Mouse (Mus musculus) midbrain, embryonic 14.5 days (tissue): ENCODE data around the gene Epyc. TPM values are rescaled to one million over a fixed set of nuclear protein-coding genes. Genes with fewer than 3 reads are reported as not detected.

Source experiments
- ATAC-seq: fragments of 200-750 bp; cut with Nextera tagmentation; 2 replicates; pipeline ENCODE4 v1.8.0; 2017; ENCODE audit warnings: moderate number of reproducible peaks, moderate library complexity; ENCODE audit not compliant: low FRiP score, low TSS enrichment
- DNase-seq: peaks from one replicate; pipeline ENCODE4 v3.0.0-alpha.2; 2015
- H3K27ac ChIP-seq: fragments of 300-500 bp; sonication (generic); replicated peaks from 2 replicates; pipeline ENCODE4 v1.5.1; 2014; ENCODE audit warnings: mild to moderate bottlenecking, low read depth, low read length, moderate library complexity
- H3K27me3 ChIP-seq: fragments of 300-500 bp; sonication (generic); 2 replicates; pipeline ENCODE4 v1.6.1; 2014; ENCODE audit warnings: low read length, control low read depth, mixed read lengths; ENCODE audit not compliant: control insufficient read depth, insufficient read depth
- H3K36me3 ChIP-seq: fragments of 300-500 bp; sonication (generic); 2 replicates; pipeline ENCODE4 v1.6.1; 2014; ENCODE audit warnings: low read length, control low read depth; ENCODE audit not compliant: control insufficient read depth, insufficient read depth
- H3K4me1 ChIP-seq: fragments of 300-500 bp; sonication (generic); 2 replicates; pipeline ENCODE4 v1.6.1; 2014; ENCODE audit warnings: mild to moderate bottlenecking, antibody characterized with exemption, low read length, control low read depth; ENCODE audit not compliant: control insufficient read depth, insufficient read depth
- H3K4me2 ChIP-seq: fragments of 300-500 bp; sonication (generic); 2 replicates; pipeline ENCODE4 v1.6.1; 2014; ENCODE audit warnings: mild to moderate bottlenecking, low read length, moderate library complexity
- H3K4me3 ChIP-seq: fragments of 300-500 bp; sonication (generic); replicated peaks from 2 replicates; pipeline ENCODE4 v1.5.1; 2014; ENCODE audit warnings: low read depth, low read length
- H3K9ac ChIP-seq: fragments of 300-500 bp; sonication (generic); replicated peaks from 2 replicates; pipeline ENCODE4 v1.6.1; 2014; ENCODE audit warnings: mild to moderate bottlenecking, low read length, moderate library complexity
- H3K9me3 ChIP-seq: fragments of 300-500 bp; sonication (generic); 2 replicates; pipeline ENCODE4 v1.6.1; 2016; ENCODE audit warnings: low read length, control low read depth, mixed read lengths; ENCODE audit not compliant: control insufficient read depth
- WGBS: fragments of 180-500 bp; shearing (Covaris S2); extraction: QIAGEN DNeasy Blood & Tissue Kit; methylation state at CpG from one replicate; pipeline ENCODE4 v1.1.7; 2014; 5-methylcytosine and 5-hydroxymethylcytosine counted together
- polyA plus RNA-seq: library from polyadenylated mRNA; unstranded; fragments of >200 nt; fragmentation: Nextera tagmentation; extraction: Ambion mirVana; gene quantifications from 2 replicates; pipeline ENCODE4 v1.2.1, GENCODE M21; 2014

The Epyc gene
- 0.16 TPM in 1 of 2 replicates, not detected in the other for polyA plus RNA-seq

DNA sequence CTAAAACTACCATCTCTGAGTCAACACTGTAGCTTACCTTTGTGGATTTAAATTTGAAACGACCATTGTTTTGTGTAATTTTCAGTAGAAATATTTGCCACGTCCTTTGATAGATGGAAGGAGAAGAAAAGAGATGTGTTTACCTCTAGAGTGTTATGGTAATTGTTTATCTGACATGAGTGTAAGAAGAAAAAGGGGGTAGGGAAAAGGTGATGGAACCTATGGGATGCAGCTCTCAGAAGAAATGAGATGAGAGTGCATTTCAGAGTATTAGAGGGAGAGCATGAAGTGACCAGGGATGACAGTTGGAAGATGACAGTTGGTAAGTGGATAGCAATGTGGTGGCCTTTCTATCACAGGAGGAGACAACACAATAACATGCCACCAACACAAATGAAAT is at the start of gene Epyc:
TSS of gene Epyc (plus strand) at position 301 of the 400 bp plus-strand sequence.
- no peak within 1 kb of the TSS for H3K4me2 ChIP-seq
- no peak within 1 kb of the TSS for H3K9ac ChIP-seq
- no peaks in the 10 kb centered on the region for H3K4me1 ChIP-seq
- H3K9me3 ChIP-seq = no peaks in the 10 kb centered on the region
- WGBS = 83% methylated on average over 2 of the region's 2 CpGs
- ATAC-seq = no peak
- no peaks in the 10 kb centered on the region for H3K27me3 ChIP-seq
- no peak within 1 kb of the TSS for H3K4me3 ChIP-seq
- no peak within 1 kb of the TSS for H3K27ac ChIP-seq
- no peak for DNase-seq
- H3K36me3 ChIP-seq = no peaks in the 10 kb centered on the region

DNA sequence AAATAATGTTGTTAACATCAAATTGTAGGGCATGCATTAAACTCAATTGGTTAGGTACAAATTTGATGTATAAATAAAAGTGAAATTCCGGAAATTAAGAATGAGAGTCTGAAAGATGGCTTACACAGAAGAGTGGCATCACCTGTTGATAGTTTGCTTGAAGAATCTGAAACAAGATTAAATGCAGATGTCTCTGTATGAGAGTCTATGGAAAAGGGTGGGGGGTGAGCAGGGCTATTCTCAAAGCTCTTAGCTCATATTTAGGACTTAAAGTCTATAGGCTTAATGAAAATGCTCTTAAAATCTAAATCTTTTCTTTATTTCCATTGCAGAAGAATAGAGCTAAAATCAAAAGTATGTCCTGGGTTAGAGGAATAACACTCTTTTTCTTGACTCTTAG is 48.2 kb upstream of the Epyc start:
- 91% methylated on average over 1 of the region's 1 CpGs for WGBS
- ATAC-seq (no peak), DNase-seq (no peak)
- Histone ChIP-seq H3K4me3 (no peak overlapping the region), H3K9me3 (no peaks in the 10 kb centered on the region), H3K9ac (no peak overlapping the region), H3K4me2 (no peak overlapping the region), H3K27ac (no peak overlapping the region), H3K27me3 (no peaks in the 10 kb centered on the region), H3K4me1 (no peaks in the 10 kb centered on the region), H3K36me3 (no peaks in the 10 kb centered on the region)

DNA sequence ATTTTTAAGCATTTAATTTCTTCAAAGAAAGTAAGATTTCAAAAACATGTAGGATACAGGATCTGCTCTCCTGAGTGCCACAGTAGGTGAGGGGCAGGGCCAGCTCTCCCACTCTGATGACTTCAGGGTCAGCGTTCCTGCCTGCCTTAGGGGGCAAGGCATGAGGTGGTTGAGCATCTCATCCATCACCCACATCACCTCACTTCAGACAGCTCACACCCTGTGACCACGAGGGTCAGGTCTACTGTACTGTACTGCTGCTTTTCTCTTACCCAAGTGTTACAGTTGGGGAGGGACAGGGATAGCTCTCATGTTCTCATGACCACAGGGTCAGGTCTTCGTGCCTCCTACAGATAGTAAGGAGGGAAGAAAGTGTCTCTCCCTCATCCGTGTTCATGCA is 42.1 kb upstream of the Epyc start:
- no peak overlapping the region for H3K27ac ChIP-seq
- no peak for DNase-seq
- WGBS = 85% methylated on average over 4 of the region's 4 CpGs
- H3K4me3 ChIP-seq = no peak overlapping the region
- ATAC-seq = no peak
- no peaks in the 10 kb centered on the region for H3K27me3 ChIP-seq
- H3K9me3 ChIP-seq = no peaks in the 10 kb centered on the region
- H3K36me3 ChIP-seq = no peaks in the 10 kb centered on the region
- no peak overlapping the region for H3K9ac ChIP-seq
- H3K4me1 ChIP-seq = no peaks in the 10 kb centered on the region
- H3K4me2 ChIP-seq = no peak overlapping the region

DNA sequence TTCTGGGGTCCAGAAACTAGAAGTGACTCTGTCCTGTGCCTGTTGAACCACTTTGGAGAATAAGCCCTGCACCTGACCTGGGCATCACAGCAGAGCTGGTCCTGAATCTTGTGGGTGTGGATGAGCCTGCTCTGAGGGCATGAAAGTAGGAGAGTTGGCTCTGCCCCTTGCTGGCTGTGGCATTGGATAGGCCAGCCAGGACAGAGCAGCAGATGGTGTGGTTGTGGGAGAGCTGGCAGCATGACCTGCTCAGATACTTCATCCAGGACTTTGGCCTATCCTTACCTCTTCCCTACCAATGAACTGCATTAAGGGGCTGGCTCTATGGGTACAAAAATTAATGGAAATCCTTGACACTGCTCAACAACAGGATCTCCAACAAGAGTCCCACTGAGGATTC is 40.6 kb upstream of the Epyc start:
- DNase-seq (no peak), ATAC-seq (no peak)
- Histone ChIP-seq H3K36me3 (no peaks in the 10 kb centered on the region), H3K4me2 (no peak overlapping the region), H3K27me3 (no peaks in the 10 kb centered on the region), H3K27ac (no peak overlapping the region), H3K9me3 (no peaks in the 10 kb centered on the region), H3K9ac (no peak overlapping the region), H3K4me3 (no peak overlapping the region), H3K4me1 (no peaks in the 10 kb centered on the region)

DNA sequence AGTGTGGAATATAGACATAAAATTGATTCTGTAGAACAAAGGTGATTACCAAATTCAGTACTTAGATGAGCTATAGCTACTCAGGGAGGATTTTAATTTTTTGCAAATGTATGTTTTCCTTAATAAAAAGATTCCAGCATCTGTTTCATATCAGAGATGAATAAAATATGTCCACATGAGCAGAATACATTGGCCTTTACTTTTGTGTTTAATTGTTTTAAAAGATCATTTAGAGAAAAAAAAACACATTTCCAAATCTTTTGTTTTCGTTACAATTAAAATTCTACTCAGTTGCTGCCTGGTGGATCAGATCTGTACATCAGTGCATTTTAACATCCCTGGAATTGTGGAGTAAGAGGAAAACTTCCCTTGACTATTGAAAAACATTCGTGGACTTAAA is 37.3 kb upstream of the Epyc start, which contains the start of gene Kera:
TSS of gene Kera (plus strand) at position 301 of the 400 bp plus-strand sequence.
- no peak within 1 kb of the TSS for H3K27ac ChIP-seq
- ATAC-seq = no peak
- 83% methylated on average over 2 of the region's 2 CpGs for WGBS

DNA sequence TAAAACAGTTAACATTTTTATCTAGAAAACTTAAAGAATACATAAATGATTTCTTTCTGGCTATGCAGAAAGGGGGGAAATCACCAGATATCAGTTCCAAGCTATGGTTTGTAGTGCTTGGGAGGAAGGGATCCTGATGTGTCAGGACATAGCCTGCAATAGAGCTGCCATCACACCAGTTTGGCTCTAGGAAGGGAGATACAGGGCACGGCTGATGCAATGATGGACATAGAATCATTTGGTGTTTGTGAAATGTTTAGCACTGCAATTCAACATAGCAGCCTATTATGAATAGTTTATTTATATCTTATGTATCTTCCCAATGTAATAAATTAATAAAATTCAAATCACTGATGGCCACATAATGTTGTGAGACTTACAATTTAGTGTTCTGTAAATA is 21.5 kb upstream of the Epyc start:
- WGBS = 97% methylated on average over 1 of the region's 1 CpGs
- Histone ChIP-seq H3K4me3 (no peak overlapping the region), H3K9me3 (no peaks in the 10 kb centered on the region), H3K27me3 (no peaks in the 10 kb centered on the region), H3K36me3 (no peaks in the 10 kb centered on the region), H3K4me1 (no peaks in the 10 kb centered on the region), H3K4me2 (no peak overlapping the region), H3K27ac (no peak overlapping the region), H3K9ac (no peak overlapping the region)
- DNase-seq = no peak
- ATAC-seq = no peak

More for the DNA sequence above, 37.3 kb upstream of the Epyc start, which contains the start of gene Kera:
- no peaks in the 10 kb centered on the region for H3K9me3 ChIP-seq
- no peaks in the 10 kb centered on the region for H3K36me3 ChIP-seq
- no peak within 1 kb of the TSS for H3K9ac ChIP-seq
- no peak within 1 kb of the TSS for H3K4me3 ChIP-seq
- DNase-seq = no peak
- no peak within 1 kb of the TSS for H3K4me2 ChIP-seq
- H3K27me3 ChIP-seq = no peaks in the 10 kb centered on the region
- H3K4me1 ChIP-seq = no peaks in the 10 kb centered on the region

DNA sequence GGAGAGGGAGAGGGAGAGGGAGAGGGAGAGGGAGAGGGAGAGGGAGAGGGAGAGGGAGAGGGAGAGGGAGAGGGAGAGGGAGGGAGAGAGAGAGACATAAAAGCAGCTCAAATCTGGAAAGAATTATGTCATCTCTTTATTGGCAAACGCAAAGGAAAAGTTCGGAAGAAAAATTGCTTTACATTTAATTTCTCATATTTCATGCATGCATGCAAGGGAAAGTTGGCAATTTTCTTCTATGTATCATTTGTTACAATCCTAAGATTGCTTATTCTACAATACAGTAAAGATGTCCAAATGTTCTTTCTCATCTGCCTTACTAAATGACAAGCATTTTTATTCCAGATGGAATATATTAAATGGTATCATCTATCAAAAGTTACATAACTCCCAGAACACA is 19.5 kb upstream of the Epyc start:
- 92% methylated on average over 2 of the region's 2 CpGs for WGBS
- no peak for ATAC-seq
- H3K9ac ChIP-seq = no peak overlapping the region

DNA sequence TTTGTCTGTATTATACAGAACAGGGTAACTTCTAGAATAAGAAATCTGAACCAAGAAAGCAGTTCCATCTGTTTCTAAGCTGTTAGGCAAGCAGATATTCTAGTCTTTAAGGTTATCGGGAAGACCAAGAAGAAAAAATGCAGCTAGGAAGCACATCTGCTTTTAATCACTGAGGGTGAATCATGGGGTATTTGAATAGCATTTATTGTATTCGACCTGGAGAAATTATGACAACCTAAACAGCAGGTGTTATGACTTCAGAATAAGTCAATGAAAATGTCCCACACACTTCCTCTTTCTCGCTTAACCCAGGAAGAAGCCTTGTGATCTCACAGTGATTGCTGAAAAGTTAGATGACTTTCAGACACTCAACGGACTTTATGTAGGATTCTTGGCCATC is 18.8 kb upstream of the Epyc start:
- H3K4me2 ChIP-seq = no peak overlapping the region
- H3K27ac ChIP-seq = no peak overlapping the region
- DNase-seq (no peak), ATAC-seq (no peak)
- H3K27me3 ChIP-seq = no peaks in the 10 kb centered on the region
- H3K9me3 ChIP-seq = no peaks in the 10 kb centered on the region
- WGBS = 81% methylated on average over 4 of the region's 4 CpGs
- H3K9ac ChIP-seq = no peak overlapping the region
- no peaks in the 10 kb centered on the region for H3K36me3 ChIP-seq
- H3K4me1 ChIP-seq = no peaks in the 10 kb centered on the region
- no peak overlapping the region for H3K4me3 ChIP-seq

More for the DNA sequence above, 19.5 kb upstream of the Epyc start:
- no peak for DNase-seq
- Histone ChIP-seq H3K4me3 (no peak overlapping the region), H3K27ac (no peak overlapping the region), H3K4me2 (no peak overlapping the region), H3K36me3 (no peaks in the 10 kb centered on the region), H3K4me1 (no peaks in the 10 kb centered on the region), H3K27me3 (no peaks in the 10 kb centered on the region), H3K9me3 (no peaks in the 10 kb centered on the region)

DNA sequence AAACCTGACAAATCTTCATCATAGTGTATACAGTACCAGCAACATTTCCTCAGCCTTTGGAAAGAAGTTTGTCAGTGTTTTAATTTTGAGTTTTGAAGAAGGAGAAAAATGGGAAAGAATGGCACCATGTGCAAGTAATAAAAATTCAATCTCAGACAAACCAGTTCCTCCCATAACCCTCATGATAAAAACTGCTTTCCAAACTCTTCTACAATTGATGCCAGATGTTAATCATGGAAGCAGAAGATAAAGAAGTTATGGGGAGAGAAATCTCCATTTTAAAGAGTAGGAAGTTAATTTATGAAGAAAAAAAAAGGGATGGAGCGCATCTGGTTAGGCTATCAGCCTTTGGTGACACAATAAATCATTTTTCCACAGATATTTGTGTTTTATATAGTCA is 17.3 kb upstream of the Epyc start:
- Histone ChIP-seq H3K9ac (no peak overlapping the region), H3K9me3 (no peaks in the 10 kb centered on the region)

More for the DNA sequence above, 17.3 kb upstream of the Epyc start:
- Histone ChIP-seq H3K4me3 (no peak overlapping the region), H3K27ac (no peak overlapping the region), H3K27me3 (no peaks in the 10 kb centered on the region), H3K4me2 (no peak overlapping the region), H3K4me1 (no peaks in the 10 kb centered on the region), H3K36me3 (no peaks in the 10 kb centered on the region)
- DNase-seq (no peak), ATAC-seq (no peak)
- 96% methylated on average over 1 of the region's 1 CpGs for WGBS
